Mouse (Mus musculus) spleen, adult 2 months (tissue): ENCODE results near the gene Smarca4.

Experiments
- CTCF ChIP-seq: fragments of 200-500 bp; IDR thresholded peaks from 2 replicates; pipeline ENCODE4 v1.5.1; 2011; ENCODE audit warnings: mild to moderate bottlenecking, inconsistent platforms; ENCODE audit not compliant: insufficient read depth, insufficient read length, insufficient replicate concordance; ENCODE audit errors: extremely low read depth
- POLR2A ChIP-seq: fragments of 200-500 bp; IDR thresholded peaks from 2 replicates; pipeline ENCODE4 v1.6.1; 2011; ENCODE audit warnings: low read depth, low read length, inconsistent platforms

GRCm38 (mm10) chr9:21682827-21683226, 66.9 kb downstream of the Smarca4 start:
- TF ChIP-seq POLR2A: no peak
- no peak for TF ChIP-seq CTCF
